Mouse (Mus musculus) megakaryocyte, embryonic 14.5 days (primary cell): ENCODE measurements around the gene Dcn.

Experiments used
- FLI1 ChIP-seq: IDR thresholded peaks from 2 replicates; pipeline ENCODE4 v1.6.1; 2012; ENCODE audit warnings: low read length, inconsistent platforms, mixed read lengths
- GATA1 ChIP-seq: IDR thresholded peaks from 3 replicates; pipeline ENCODE4 v1.6.1; 2012; ENCODE audit warnings: mixed read lengths, low read length, inconsistent platforms, borderline replicate concordance

DNA sequence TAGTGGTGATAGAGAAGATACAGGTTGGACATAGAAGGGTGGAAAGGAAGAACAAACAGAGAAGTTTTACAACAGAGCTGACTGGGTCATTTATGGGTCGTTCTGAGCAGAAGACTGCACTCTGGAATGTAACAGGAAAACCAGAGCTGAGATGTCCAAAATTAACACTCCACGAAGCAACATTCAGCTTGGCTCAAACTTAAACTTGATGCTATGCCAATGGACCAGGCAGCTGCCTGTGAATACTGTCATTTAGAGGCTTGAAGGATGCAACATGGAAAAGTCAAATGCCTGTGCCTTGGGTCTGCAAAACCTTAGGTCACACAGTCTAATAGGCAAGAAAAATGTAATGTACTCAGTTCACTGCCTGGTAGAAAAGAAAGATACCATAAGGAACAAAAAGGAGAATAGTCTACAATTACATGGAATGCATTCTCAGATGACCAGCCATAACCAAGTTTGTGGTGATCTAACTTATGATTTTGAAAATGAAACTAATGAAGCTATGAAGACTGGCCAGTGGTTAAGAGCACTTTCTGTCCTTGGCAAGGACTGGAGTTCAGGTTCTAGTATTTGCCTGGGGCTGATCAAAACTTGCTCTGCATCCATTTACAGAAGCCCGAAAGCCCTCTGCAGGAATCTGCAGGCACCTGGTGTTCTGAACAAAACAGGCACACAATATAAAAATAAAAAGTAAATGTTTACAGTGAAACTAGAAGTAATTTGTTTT lies 9.8 kb upstream of the Dcn start:
- no peak for TF ChIP-seq GATA1
- no peak for TF ChIP-seq FLI1
